Mouse (Mus musculus) kidney, postnatal 0 days (tissue): Measurements from ENCODE around the gene Enc1. TPM values are rescaled to one million over a fixed set of nuclear protein-coding genes. Genes with fewer than 3 reads are reported as not detected.

ENCODE experiments used
- ATAC-seq: fragments of 200-750 bp; cut with Nextera tagmentation; replicated peaks from 2 replicates; pipeline ENCODE4 v1.8.0; 2017; ENCODE audit warnings: low read depth, moderate number of reproducible peaks, moderate TSS enrichment, moderate library complexity; ENCODE audit not compliant: low FRiP score
- DNase-seq: peaks from one replicate; pipeline ENCODE4 v3.0.0-alpha.2; 2016; ENCODE audit warnings: low spot score
- H3K27ac ChIP-seq: fragments of 300-500 bp; sonication (generic); 2 replicates; pipeline ENCODE4 v1.5.1; 2014; ENCODE audit warnings: mild to moderate bottlenecking
- H3K27me3 ChIP-seq: fragments of 300-500 bp; sonication (generic); 2 replicates; pipeline ENCODE4 v1.6.1; 2014; ENCODE audit warnings: low read length, mixed read lengths; ENCODE audit not compliant: insufficient read depth
- H3K36me3 ChIP-seq: fragments of 300-500 bp; sonication (generic); 2 replicates; pipeline ENCODE4 v1.6.1; 2014; ENCODE audit warnings: low read length, mixed read lengths; ENCODE audit not compliant: insufficient read depth
- H3K4me1 ChIP-seq: fragments of 300-500 bp; sonication (generic); replicated peaks from 2 replicates; pipeline ENCODE4 v1.6.1; 2014; ENCODE audit warnings: antibody characterized with exemption, low read length, mixed read lengths; ENCODE audit not compliant: insufficient read depth
- H3K4me2 ChIP-seq: fragments of 300-500 bp; sonication (generic); 2 replicates; pipeline ENCODE4 v1.6.1; 2014; ENCODE audit warnings: mild to moderate bottlenecking, low read length, moderate library complexity, mixed read lengths
- H3K4me3 ChIP-seq: fragments of 300-500 bp; sonication (generic); replicated peaks from 2 replicates; pipeline ENCODE4 v1.5.1; 2014; ENCODE audit warnings: low read depth, low read length
- H3K9ac ChIP-seq: fragments of 300-500 bp; sonication (generic); 2 replicates; pipeline ENCODE4 v1.6.1; 2014; ENCODE audit warnings: low read depth, low read length
- H3K9me3 ChIP-seq: fragments of 300-500 bp; sonication (generic); replicated peaks from 2 replicates; pipeline ENCODE4 v1.6.1; 2016; ENCODE audit warnings: low read length, inconsistent platforms, mixed read lengths
- CTCF ChIP-seq: IDR thresholded peaks from 2 replicates; pipeline ENCODE4 v1.5.1; 2016; ENCODE audit warnings: antibody characterized with exemption, low read depth, mild to moderate bottlenecking, moderate library complexity
- WGBS: fragments of 180-500 bp; shearing (Covaris S2); extraction: QIAGEN DNeasy Blood & Tissue Kit; methylation state at CpG from one replicate; pipeline ENCODE4 v1.1.7; 2014; 5-methylcytosine and 5-hydroxymethylcytosine counted together
- polyA plus RNA-seq: library from polyadenylated mRNA; unstranded; fragments of >200 nt; fragmentation: Nextera tagmentation; extraction: Ambion mirVana; gene quantifications from 2 replicates; pipeline ENCODE4 v1.2.1, GENCODE M21; 2015

Enc1 gene
- polyA plus RNA-seq, 1 experiment from 2014 or later: 8.1 TPM

GRCm38 (mm10) chr13:97240279-97240964 is 483 bp upstream of the Enc1 start:
- peaks cover 19% of the 10 kb centered on the region for H3K4me1 ChIP-seq
- peak; percentile 71 for TF ChIP-seq CTCF
- no peaks in the 10 kb centered on the region for H3K9me3 ChIP-seq
- DNase-seq (peak; percentile 93), ATAC-seq (peak; percentile 70)
- 0 out of 2 replicates have a peak, but pooled peaks cover 3% of the 10 kb centered on the region for H3K36me3 ChIP-seq
- peak overlapping the region; percentile 88 for H3K27ac ChIP-seq
- H3K4me3 ChIP-seq: peak overlapping the region; percentile 77
- H3K9ac ChIP-seq: peak overlapping the region; percentile 75
- under 1% methylated on average over 35 of the region's 36 CpGs for WGBS
- H3K27me3 ChIP-seq: no peaks in the 10 kb centered on the region
- peak overlapping the region; percentile 75 for H3K4me2 ChIP-seq

GRCm38 (mm10) chr13:97241787-97242280 is 929 bp downstream of the Enc1 start:
- H3K4me1 ChIP-seq: peaks cover 19% of the 10 kb centered on the region
- peak overlapping the region; percentile 75 for H3K4me2 ChIP-seq
- WGBS: under 1% methylated on average over 20 of the region's 20 CpGs
- no peaks in the 10 kb centered on the region for H3K9me3 ChIP-seq
- ATAC-seq (no peak), DNase-seq (no peak)
- H3K4me3 ChIP-seq: peak overlapping the region; percentile 77
- H3K36me3 ChIP-seq: 0 out of 2 replicates have a peak, but pooled peaks cover 13% of the 10 kb centered on the region
- no peaks in the 10 kb centered on the region for H3K27me3 ChIP-seq
- TF ChIP-seq CTCF: no peak
- peak overlapping the region; percentile 88; the same call in 1 of the 2 replicates for H3K27ac ChIP-seq
- peak overlapping the region; percentile 75 for H3K9ac ChIP-seq

- Histone ChIP-seq H3K27ac (no peak overlapping the region), H3K36me3 (0 out of 2 replicates have a peak, but pooled peaks cover 14% of the 10 kb centered on the region), H3K9me3 (no peaks in the 10 kb centered on the region), H3K27me3 (no peaks in the 10 kb centered on the region), H3K4me2 (peak overlapping the region; percentile 75), H3K4me1 (peaks cover 19% of the 10 kb centered on the region), H3K9ac (peak overlapping the region; percentile 75; the same call in 1 of the 2 replicates), H3K4me3 (peak overlapping the region; percentile 77)
- 7% methylated on average over 6 of the region's 6 CpGs for WGBS
- ATAC-seq (no peak), DNase-seq (no peak)
- no peak for TF ChIP-seq CTCF
Measured at GRCm38 (mm10) chr13:97242716-97243115, 1.8 kb downstream of the Enc1 start.

GRCm38 (mm10) chr13:97243962-97244711 is 3.2 kb downstream of the Enc1 start:
- Histone ChIP-seq H3K27ac (no peak overlapping the region), H3K36me3 (0 out of 2 replicates have a peak, but pooled peaks cover 16% of the 10 kb centered on the region), H3K4me1 (peaks cover 30% of the 10 kb centered on the region), H3K27me3 (no peaks in the 10 kb centered on the region), H3K9ac (0 out of 2 replicates have a peak overlapping the region, but pooled peaks have one; percentile 75), H3K4me3 (peak overlapping the region; percentile 77), H3K4me2 (peak overlapping the region; percentile 75), H3K9me3 (no peaks in the 10 kb centered on the region)
- TF ChIP-seq CTCF: no peak
- no peak for DNase-seq
- no peak for ATAC-seq
- 35% methylated on average over 15 of the region's 15 CpGs for WGBS

GRCm38 (mm10) chr13:97244712-97245105 is 3.8 kb downstream of the Enc1 start:
- H3K4me2 ChIP-seq: peak overlapping the region; percentile 75
- no peak overlapping the region for H3K4me3 ChIP-seq
- ATAC-seq (no peak), DNase-seq (no peak)
- no peak overlapping the region for H3K9ac ChIP-seq
- peaks cover 29% of the 10 kb centered on the region for H3K4me1 ChIP-seq
- H3K36me3 ChIP-seq: 0 out of 2 replicates have a peak, but pooled peaks cover 16% of the 10 kb centered on the region
- 46% methylated on average over 11 of the region's 11 CpGs for WGBS
- no peak for TF ChIP-seq CTCF
- no peaks in the 10 kb centered on the region for H3K27me3 ChIP-seq
- H3K27ac ChIP-seq: no peak overlapping the region
- no peaks in the 10 kb centered on the region for H3K9me3 ChIP-seq

GRCm38 (mm10) chr13:97245157-97245556 is 4.3 kb downstream of the Enc1 start:
- no peaks in the 10 kb centered on the region for H3K27me3 ChIP-seq
- no peak overlapping the region for H3K9ac ChIP-seq
- H3K9me3 ChIP-seq: no peaks in the 10 kb centered on the region
- H3K4me3 ChIP-seq: no peak overlapping the region
- no peak overlapping the region for H3K27ac ChIP-seq
- no peak for ATAC-seq
- DNase-seq: no peak
- H3K4me2 ChIP-seq: peak overlapping the region; percentile 75; the same call in 1 of the 2 replicates
- no peak for TF ChIP-seq CTCF
- peaks cover 31% of the 10 kb centered on the region; the same call in 1 of the 2 replicates for H3K4me1 ChIP-seq
- 81% methylated on average over 12 of the region's 12 CpGs for WGBS
- H3K36me3 ChIP-seq: 0 out of 2 replicates have a peak, but pooled peaks cover 16% of the 10 kb centered on the region
